Mouse (Mus musculus) spleen, postnatal 4 days (tissue): ENCODE results near the gene Bicc1.
"Not testable (repeated sequence)": the region's sequence is repeated elsewhere in the genome, so short reads cannot be mapped to it uniquely, and the experiment has no call there.

Experiments
- DNase-seq, 2 experiments: peaks; one replicate each; pipeline ENCODE4 v3.0.0; 2022; ENCODE audit warnings: low spot score in 2 of 2

The Bicc1 gene

GRCm38 (mm10) chr10:70998136-70998535, 161.4 kb downstream of the Bicc1 start:
- no peak for DNase-seq

GRCm38 (mm10) chr10:70996051-70996450, 163.4 kb downstream of the Bicc1 start:
- DNase-seq = no peak

- peak in 1 of 2 experiments; percentile 14 for DNase-seq
These were observed 165.4 kb downstream of the Bicc1 start for GRCm38 (mm10) chr10:70994135-70994497.

- DNase-seq = peak in 1 of 2 experiments; percentile 2
These were observed 165.9 kb downstream of the Bicc1 start for GRCm38 (mm10) chr10:70993497-70994134.

- no peak for DNase-seq
These were observed 172.1 kb downstream of the Bicc1 start for GRCm38 (mm10) chr10:70987396-70987795.

GRCm38 (mm10) chr10:70983036-70983670, 176.3 kb downstream of the Bicc1 start:
- no peak for DNase-seq

GRCm38 (mm10) chr10:70982156-70982555, 177.3 kb downstream of the Bicc1 start:
- DNase-seq = no peak

GRCm38 (mm10) chr10:70979657-70980056, 179.8 kb downstream of the Bicc1 start:
- no peak for DNase-seq

GRCm38 (mm10) chr10:70977141-70977540, 182.4 kb downstream of the Bicc1 start:
- no peak for DNase-seq

- no peak for DNase-seq
These were observed 182.9 kb downstream of the Bicc1 start for GRCm38 (mm10) chr10:70976633-70977032.

GRCm38 (mm10) chr10:70971156-70971555, 188.3 kb downstream of the Bicc1 start:
- no peak for DNase-seq

- DNase-seq = no peak
These were observed 190.4 kb downstream of the Bicc1 start for GRCm38 (mm10) chr10:70968848-70969683.

- DNase-seq = no peak
These were observed 192.7 kb downstream of the Bicc1 start for GRCm38 (mm10) chr10:70966642-70967345.

GRCm38 (mm10) chr10:70964706-70965105, 194.8 kb downstream of the Bicc1 start:
- no peak for DNase-seq

- DNase-seq = no peak
These were observed 195.8 kb downstream of the Bicc1 start for GRCm38 (mm10) chr10:70963599-70964193.

- no peak for DNase-seq
These were observed 197.9 kb downstream of the Bicc1 start for GRCm38 (mm10) chr10:70961641-70962040.

GRCm38 (mm10) chr10:70960396-70960795, 199.1 kb downstream of the Bicc1 start:
- DNase-seq = not testable (repeated sequence)

- no peak for DNase-seq
These were observed 206.7 kb downstream of the Bicc1 start for GRCm38 (mm10) chr10:70952770-70953147.

GRCm38 (mm10) chr10:70952056-70952769, 207.3 kb downstream of the Bicc1 start:
- DNase-seq = no peak

- no peak for DNase-seq
These were observed 209.4 kb downstream of the Bicc1 start for GRCm38 (mm10) chr10:70950105-70950424.
